Mouse (Mus musculus): ENCODE results near the gene Ralgps1. TPM values are rescaled to one million over a fixed set of nuclear protein-coding genes. Genes with fewer than 3 reads are reported as not detected.

Gene Ralgps1
- 0.53 and 3.3 TPM in 2 replicates for polyA plus RNA-seq (2012; ENCODE audit: insufficient read depth, low replicate concordance)

GRCm38 (mm10) chr2:33370777-33371647 lies at the start of gene Ralgps1:
Gene Ralgps1 (minus strand): TSS chr2:33371486.
- H3K4me1 ChIP-seq = peaks cover 23% of the 10 kb centered on the region

GRCm38 (mm10) chr2:33417454-33417853 lies 46.2 kb upstream of the Ralgps1 start:
- H3K4me3 ChIP-seq (replicated peaks) = peak overlapping the region; percentile 16
- H3K4me1 ChIP-seq = peaks cover 50% of the 10 kb centered on the region
- H3K9me3 ChIP-seq = no peaks in the 10 kb centered on the region
- peaks cover 70% of the 10 kb centered on the region for H3K36me3 ChIP-seq (replicated peaks; ENCODE audit: low read length)
- no peaks in the 10 kb centered on the region for H3K27me3 ChIP-seq (replicated peaks)
- TF ChIP-seq GATA1 (IDR thresholded peaks at IDR 0.05; ENCODE audit: borderline replicate concordance, low read length) = no peak
- TF ChIP-seq FLI1 (IDR thresholded peaks at IDR 0.05; ENCODE audit: low read length) = no peak

More at GRCm38 (mm10) chr2:33370777-33371647, at the start of gene Ralgps1:
- no peaks in the 10 kb centered on the region for H3K36me3 ChIP-seq (replicated peaks; ENCODE audit: low read length)
- TF ChIP-seq GATA1 (IDR thresholded peaks at IDR 0.05; ENCODE audit: borderline replicate concordance, low read length) (no peak), FLI1 (IDR thresholded peaks at IDR 0.05; ENCODE audit: low read length) (no peak)
- peaks cover 24% of the 10 kb centered on the region for H3K27me3 ChIP-seq (replicated peaks)
- peak within 1 kb of the TSS; percentile 94 for H3K4me3 ChIP-seq (replicated peaks)
- no peaks in the 10 kb centered on the region for H3K9me3 ChIP-seq

GRCm38 (mm10) chr2:33414019-33414418 lies 42.7 kb upstream of the Ralgps1 start:
- Histone ChIP-seq H3K36me3 (replicated peaks; ENCODE audit: low read length) (peaks cover 78% of the 10 kb centered on the region), H3K9me3 (no peaks in the 10 kb centered on the region)
- TF ChIP-seq FLI1 (IDR thresholded peaks at IDR 0.05; ENCODE audit: low read length) (no peak), GATA1 (IDR thresholded peaks at IDR 0.05; ENCODE audit: borderline replicate concordance, low read length) (no peak)

GRCm38 (mm10) chr2:33412111-33412510 lies 40.8 kb upstream of the Ralgps1 start:
- Histone ChIP-seq H3K27me3 (replicated peaks) (no peaks in the 10 kb centered on the region), H3K4me1 (peaks cover 26% of the 10 kb centered on the region), H3K36me3 (replicated peaks; ENCODE audit: low read length) (peaks cover 84% of the 10 kb centered on the region), H3K9me3 (no peaks in the 10 kb centered on the region), H3K4me3 (replicated peaks) (no peak overlapping the region)
- TF ChIP-seq FLI1 (IDR thresholded peaks at IDR 0.05; ENCODE audit: low read length) (no peak), GATA1 (IDR thresholded peaks at IDR 0.05; ENCODE audit: borderline replicate concordance, low read length) (no peak)

More at GRCm38 (mm10) chr2:33414019-33414418, 42.7 kb upstream of the Ralgps1 start:
- peaks cover 32% of the 10 kb centered on the region for H3K4me1 ChIP-seq
- H3K27me3 ChIP-seq (replicated peaks) = no peaks in the 10 kb centered on the region
- H3K4me3 ChIP-seq (replicated peaks) = no peak overlapping the region

- H3K9me3 ChIP-seq = no peaks in the 10 kb centered on the region
- peaks cover 61% of the 10 kb centered on the region for H3K4me1 ChIP-seq
- peak overlapping the region; percentile 64 for H3K4me3 ChIP-seq (replicated peaks)
- H3K27me3 ChIP-seq (replicated peaks) = no peaks in the 10 kb centered on the region
- peaks cover 39% of the 10 kb centered on the region for H3K36me3 ChIP-seq (replicated peaks; ENCODE audit: low read length)
- TF ChIP-seq FLI1 (IDR thresholded peaks at IDR 0.05; ENCODE audit: low read length) = no peak
- no peak for TF ChIP-seq GATA1 (IDR thresholded peaks at IDR 0.05; ENCODE audit: borderline replicate concordance, low read length)
Observed at GRCm38 (mm10) chr2:33403511-33404003, 32.3 kb upstream of the Ralgps1 start.

GRCm38 (mm10) chr2:33402638-33403037 lies 31.4 kb upstream of the Ralgps1 start:
- Histone ChIP-seq H3K9me3 (no peaks in the 10 kb centered on the region), H3K4me1 (peaks cover 56% of the 10 kb centered on the region), H3K36me3 (replicated peaks; ENCODE audit: low read length) (peaks cover 30% of the 10 kb centered on the region), H3K27me3 (replicated peaks) (no peaks in the 10 kb centered on the region), H3K4me3 (replicated peaks) (no peak overlapping the region)
- no peak for TF ChIP-seq FLI1 (IDR thresholded peaks at IDR 0.05; ENCODE audit: low read length)
- TF ChIP-seq GATA1 (IDR thresholded peaks at IDR 0.05; ENCODE audit: borderline replicate concordance, low read length) = no peak

- peaks cover 27% of the 10 kb centered on the region for H3K36me3 ChIP-seq (replicated peaks; ENCODE audit: low read length)
- no peaks in the 10 kb centered on the region for H3K27me3 ChIP-seq (replicated peaks)
- TF ChIP-seq FLI1 (IDR thresholded peaks at IDR 0.05; ENCODE audit: low read length) = no peak
- no peak for TF ChIP-seq GATA1 (IDR thresholded peaks at IDR 0.05; ENCODE audit: borderline replicate concordance, low read length)
- no peak overlapping the region for H3K4me3 ChIP-seq (replicated peaks)
- no peaks in the 10 kb centered on the region for H3K9me3 ChIP-seq
- peaks cover 54% of the 10 kb centered on the region for H3K4me1 ChIP-seq
Observed at GRCm38 (mm10) chr2:33402236-33402635, 30.9 kb upstream of the Ralgps1 start.

GRCm38 (mm10) chr2:33401217-33401616 lies 29.9 kb upstream of the Ralgps1 start:
- Histone ChIP-seq H3K27me3 (replicated peaks) (no peaks in the 10 kb centered on the region), H3K4me1 (peaks cover 49% of the 10 kb centered on the region), H3K9me3 (no peaks in the 10 kb centered on the region), H3K4me3 (replicated peaks) (no peak overlapping the region), H3K36me3 (replicated peaks; ENCODE audit: low read length) (peaks cover 18% of the 10 kb centered on the region)
- TF ChIP-seq GATA1 (IDR thresholded peaks at IDR 0.05; ENCODE audit: borderline replicate concordance, low read length) (no peak), FLI1 (IDR thresholded peaks at IDR 0.05; ENCODE audit: low read length) (no peak)

GRCm38 (mm10) chr2:33400541-33400940 lies 29.3 kb upstream of the Ralgps1 start:
- Histone ChIP-seq H3K4me1 (peaks cover 43% of the 10 kb centered on the region), H3K9me3 (no peaks in the 10 kb centered on the region)
- TF ChIP-seq GATA1 (IDR thresholded peaks at IDR 0.05; ENCODE audit: borderline replicate concordance, low read length) (no peak), FLI1 (IDR thresholded peaks at IDR 0.05; ENCODE audit: low read length) (no peak)

GRCm38 (mm10) chr2:33399091-33399490 lies 27.8 kb upstream of the Ralgps1 start:
- H3K4me1 ChIP-seq = peaks cover 36% of the 10 kb centered on the region
- H3K9me3 ChIP-seq = peaks cover 6% of the 10 kb centered on the region
- no peaks in the 10 kb centered on the region for H3K36me3 ChIP-seq (replicated peaks; ENCODE audit: low read length)
- H3K27me3 ChIP-seq (replicated peaks) = peaks cover 5% of the 10 kb centered on the region
- TF ChIP-seq GATA1 (IDR thresholded peaks at IDR 0.05; ENCODE audit: borderline replicate concordance, low read length) = no peak
- TF ChIP-seq FLI1 (IDR thresholded peaks at IDR 0.05; ENCODE audit: low read length) = no peak
- no peak overlapping the region for H3K4me3 ChIP-seq (replicated peaks)

More at GRCm38 (mm10) chr2:33400541-33400940, 29.3 kb upstream of the Ralgps1 start:
- H3K4me3 ChIP-seq (replicated peaks) = no peak overlapping the region
- peaks cover 12% of the 10 kb centered on the region for H3K36me3 ChIP-seq (replicated peaks; ENCODE audit: low read length)
- no peaks in the 10 kb centered on the region for H3K27me3 ChIP-seq (replicated peaks)
